Mouse (Mus musculus) cerebellum, adult 9-10 months (tissue): ENCODE data around the gene Cyp2t4.

Source experiments
- DNase-seq: peaks from one replicate; pipeline ENCODE4 v3.0.0; 2022

Cyp2t4 gene

GRCm38 (mm10) chr7:27153205-27153764 is at the start of gene Cyp2t4:
Cyp2t4 (plus strand) TSS chr7:27153714.
- peak; percentile 29 for DNase-seq

DNA sequence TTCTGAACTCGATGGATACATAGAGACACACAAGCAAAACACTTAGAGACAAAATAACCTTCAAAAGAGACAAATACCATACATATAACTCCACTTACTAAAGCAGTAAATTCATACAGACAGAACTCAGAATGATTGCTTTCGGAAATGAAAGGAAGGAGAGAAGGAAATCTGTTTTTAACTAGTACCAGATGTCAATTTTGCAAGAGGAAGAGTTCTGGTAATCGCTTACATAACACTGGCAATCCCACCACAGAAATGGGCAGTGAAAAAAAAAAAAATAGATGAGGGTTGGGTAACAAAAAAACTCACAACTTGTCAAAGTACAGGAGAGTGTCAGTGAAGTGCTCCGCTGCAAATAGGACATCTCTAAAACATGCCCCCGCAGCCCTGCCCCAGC is 48.6 kb upstream of the Cyp2t4 start:
- DNase-seq = no peak

- DNase-seq = no peak
Observed at GRCm38 (mm10) chr7:27110327-27110726, 43.2 kb upstream of the Cyp2t4 start.

DNA sequence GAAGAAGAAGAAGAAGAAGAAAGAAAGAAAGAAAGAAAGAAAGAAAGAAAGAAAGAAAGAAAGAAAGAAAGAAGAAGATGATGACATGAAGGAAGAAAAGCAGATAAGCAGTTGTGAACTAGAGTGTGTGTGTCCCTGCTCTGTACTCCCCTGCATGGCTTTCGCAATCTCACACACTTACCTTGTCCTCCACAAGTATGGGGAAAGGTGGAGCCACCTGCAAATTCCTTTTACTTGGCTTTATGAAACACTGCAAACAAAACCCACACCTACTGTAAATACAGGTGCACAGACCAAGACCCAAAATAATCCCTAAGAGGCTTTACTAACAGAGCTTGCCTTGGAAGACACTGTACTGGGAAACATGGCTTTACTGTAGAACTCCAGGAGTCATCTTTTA is 42.5 kb upstream of the Cyp2t4 start:
- no peak for DNase-seq

- no peak for DNase-seq
Observed at GRCm38 (mm10) chr7:27111987-27112386, 41.5 kb upstream of the Cyp2t4 start.

- DNase-seq = no peak
Observed at GRCm38 (mm10) chr7:27118033-27118511, 35.4 kb upstream of the Cyp2t4 start.

DNA sequence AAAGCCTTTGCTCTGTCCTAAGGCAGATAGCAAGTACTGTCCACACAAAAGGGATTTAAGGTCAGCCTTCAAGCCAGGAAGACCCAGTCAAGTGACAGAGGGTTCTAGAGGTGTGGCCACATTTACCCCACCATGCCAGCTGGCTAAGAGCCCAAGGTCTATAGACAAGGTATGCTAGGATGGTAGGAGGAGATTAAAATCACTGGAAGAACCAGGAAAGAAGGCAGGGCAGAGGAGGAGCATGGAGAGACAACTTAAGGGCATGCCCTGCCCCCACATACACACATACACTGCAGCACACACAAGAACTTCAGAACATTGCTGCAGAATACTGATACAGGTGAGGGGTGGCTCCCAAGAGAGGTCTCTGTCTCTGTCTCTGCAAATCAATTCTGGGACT is 33.8 kb upstream of the Cyp2t4 start, which contains the start of gene Cyp2f2:
Gene Cyp2f2, plus strand, starts transcription at position 234 of the 400 bp plus-strand sequence.
- DNase-seq = no peak

DNA sequence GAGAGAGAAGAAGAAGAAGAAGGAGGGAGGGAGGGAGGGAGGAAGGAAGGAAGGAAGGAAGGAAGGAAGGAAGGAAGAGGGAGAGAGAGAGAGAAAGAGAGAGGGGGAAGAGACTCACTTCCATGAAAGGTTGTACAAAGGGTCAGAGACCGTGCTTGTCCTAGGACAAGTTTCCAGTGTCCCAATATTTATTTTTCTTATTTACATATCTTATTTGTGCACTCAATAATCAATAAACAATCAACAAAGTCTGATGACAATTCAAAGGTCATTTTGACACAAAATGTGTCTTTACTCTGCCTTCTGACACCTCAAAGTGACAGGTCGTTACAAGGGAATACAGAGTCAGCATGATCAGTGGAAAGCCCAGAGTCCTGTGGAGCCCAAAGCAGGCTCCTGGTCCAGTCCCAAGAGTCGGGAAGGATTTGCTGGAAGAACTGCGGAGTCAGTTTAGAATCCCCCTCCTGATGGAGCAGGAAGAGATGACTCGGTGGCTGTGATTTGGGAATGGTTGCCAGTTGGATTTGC is 29.1 kb upstream of the Cyp2t4 start:
- DNase-seq = no peak

- no peak for DNase-seq
Observed at GRCm38 (mm10) chr7:27124969-27125368, 28.5 kb upstream of the Cyp2t4 start.

DNA sequence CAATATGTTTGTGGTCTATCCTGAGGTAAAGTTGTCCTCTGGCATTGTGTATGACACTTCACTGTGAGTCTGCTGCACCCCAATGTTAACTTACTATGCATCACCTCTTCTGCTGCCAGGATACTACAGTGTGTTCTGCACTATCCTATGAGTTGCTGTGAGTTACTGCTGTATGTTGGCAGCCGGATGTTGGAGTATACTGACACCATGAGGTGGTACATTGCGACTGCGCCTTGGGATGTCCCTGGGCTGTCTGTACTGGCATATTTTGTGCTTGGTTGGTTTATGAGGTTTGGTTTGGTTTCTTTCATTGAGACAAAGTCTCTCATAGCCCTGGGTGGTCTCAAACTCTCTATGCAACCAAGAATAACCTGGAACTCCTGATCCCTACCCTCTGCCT is 25.4 kb upstream of the Cyp2t4 start:
- DNase-seq = no peak

GRCm38 (mm10) chr7:27128946-27129345 is 24.6 kb upstream of the Cyp2t4 start:
- DNase-seq = no peak

- no peak for DNase-seq
Observed at GRCm38 (mm10) chr7:27129811-27130210, 23.7 kb upstream of the Cyp2t4 start.

- DNase-seq = no peak
Observed at GRCm38 (mm10) chr7:27130521-27131370, 22.8 kb upstream of the Cyp2t4 start.

DNA sequence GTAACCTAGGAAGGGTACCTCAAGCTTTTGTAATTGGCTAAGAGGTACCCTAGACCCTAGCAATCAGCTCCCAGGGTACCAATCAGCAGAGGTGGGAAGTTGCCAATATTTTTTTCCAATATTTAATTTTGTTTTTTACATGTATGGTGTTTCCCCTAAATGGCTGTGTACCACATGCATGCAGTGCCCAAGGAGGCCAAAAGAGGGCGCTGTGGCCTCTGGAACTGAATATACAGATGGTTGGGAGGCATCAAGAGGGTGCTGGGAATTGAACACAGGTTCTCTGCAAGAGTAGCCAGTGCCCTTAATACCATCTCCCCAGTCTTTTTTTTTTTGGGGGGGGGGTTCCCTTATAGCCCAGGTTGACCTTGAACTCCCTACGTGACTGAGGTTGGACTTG is 22.1 kb upstream of the Cyp2t4 start:
- DNase-seq = no peak

GRCm38 (mm10) chr7:27132588-27132987 is 20.9 kb upstream of the Cyp2t4 start:
- DNase-seq = peak; percentile 57

DNA sequence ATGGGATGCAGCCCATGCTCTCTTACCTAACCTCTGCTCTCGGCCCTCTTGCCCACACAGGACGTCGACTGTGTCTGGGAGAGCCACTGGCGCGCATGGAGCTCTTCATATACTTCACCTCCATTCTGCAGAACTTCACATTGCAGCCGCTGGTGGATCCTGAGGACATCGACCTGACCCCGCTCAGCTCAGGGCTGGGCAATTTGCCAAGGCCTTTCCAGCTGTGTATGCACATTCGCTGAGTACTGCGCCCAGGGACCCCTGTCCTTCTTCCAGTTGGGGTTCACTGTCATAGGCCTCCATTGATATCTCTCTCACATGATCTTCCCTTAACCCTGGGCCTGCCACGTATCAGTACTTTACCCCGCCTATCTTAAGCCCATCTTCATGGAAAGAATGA is 20.4 kb upstream of the Cyp2t4 start:
- DNase-seq = no peak

DNA sequence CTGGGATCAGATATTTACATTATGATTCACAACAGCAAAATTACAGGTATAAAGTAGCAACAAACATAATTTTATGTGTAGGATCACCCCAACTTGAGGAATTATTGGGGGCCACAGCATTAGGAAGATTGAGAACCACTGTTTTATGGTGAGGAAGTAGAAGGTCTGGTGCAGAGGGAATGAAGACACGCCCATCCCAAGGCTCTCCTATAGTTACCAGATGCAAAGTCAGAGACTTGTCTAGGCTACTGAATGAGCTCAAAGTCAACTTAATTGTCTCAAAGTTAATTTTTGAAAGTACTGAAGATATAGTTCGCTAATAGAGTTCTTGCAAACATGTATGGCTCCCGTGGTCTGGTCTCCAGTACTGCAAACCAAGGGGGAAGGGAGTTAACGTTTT is 19.8 kb upstream of the Cyp2t4 start:
- no peak for DNase-seq

DNA sequence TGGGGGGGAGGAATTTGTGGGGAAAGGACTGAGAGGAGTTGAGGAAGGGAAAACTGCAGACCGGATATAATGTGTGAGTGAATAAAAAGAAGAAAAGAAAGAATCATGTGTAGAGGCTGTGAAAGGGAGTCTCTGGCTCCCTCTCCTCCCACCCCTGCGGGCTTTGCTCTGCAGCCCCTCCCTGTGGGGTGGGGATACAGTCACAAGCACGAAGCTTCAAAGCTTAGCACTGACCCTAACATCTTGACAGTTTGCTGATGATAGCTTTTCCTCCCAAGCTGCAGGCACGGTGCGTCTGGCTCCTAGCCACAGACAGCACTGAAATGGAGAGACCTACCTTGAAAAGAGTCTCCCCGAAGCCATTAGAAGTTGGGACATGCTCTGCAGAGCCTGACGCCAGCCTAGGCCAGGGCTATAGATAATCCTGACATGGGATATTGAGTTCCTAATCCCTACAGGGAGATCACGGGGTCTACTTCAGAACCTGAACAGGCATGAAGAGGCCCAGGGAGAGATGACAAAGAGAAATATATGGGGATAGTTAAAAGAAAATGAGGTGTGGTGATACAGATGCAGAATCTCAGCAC is 17.0 kb upstream of the Cyp2t4 start:
- no peak for DNase-seq

DNA sequence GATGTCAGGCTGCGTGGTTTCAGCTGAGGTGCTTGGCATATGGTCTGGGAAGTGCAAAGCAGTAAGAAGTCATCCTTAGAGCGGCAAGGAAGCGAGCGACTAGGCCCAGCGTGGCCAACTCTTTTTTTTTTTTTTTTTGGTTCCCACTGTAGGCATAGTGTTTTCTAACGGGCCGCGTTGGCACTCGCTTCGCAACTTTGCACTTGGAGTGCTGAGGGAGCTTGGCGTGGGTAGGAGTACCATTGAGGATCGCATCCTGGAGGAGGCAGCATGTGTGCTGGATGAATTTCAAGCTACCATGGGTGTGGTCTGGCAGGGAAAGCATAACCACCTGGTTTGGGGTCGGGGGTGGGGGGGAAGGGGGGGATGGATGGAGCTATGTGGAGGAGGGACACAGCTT is 2.5 kb downstream of the Cyp2t4 start:
- no peak for DNase-seq

DNA sequence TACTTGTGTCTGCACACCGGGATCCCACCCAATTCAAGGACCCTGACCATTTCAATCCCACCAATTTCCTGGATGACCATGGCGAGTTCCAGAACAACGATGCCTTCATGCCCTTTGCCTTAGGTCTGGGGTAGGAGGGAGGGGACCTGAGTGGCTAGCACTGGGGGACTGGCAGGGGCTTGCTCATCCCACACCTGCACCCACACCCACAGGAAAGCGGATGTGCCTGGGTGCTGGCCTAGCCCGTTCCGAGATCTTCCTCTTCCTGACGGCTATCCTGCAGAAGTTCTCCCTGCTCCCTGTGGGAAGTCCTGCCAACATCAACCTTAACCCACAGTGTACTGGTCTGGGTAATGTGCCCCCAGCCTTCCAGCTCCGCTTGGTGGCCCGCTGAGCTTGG is 4.7 kb downstream of the Cyp2t4 start:
- peak; percentile 33 for DNase-seq

GRCm38 (mm10) chr7:27159256-27159655 is 5.7 kb downstream of the Cyp2t4 start:
- peak; percentile 36 for DNase-seq

DNA sequence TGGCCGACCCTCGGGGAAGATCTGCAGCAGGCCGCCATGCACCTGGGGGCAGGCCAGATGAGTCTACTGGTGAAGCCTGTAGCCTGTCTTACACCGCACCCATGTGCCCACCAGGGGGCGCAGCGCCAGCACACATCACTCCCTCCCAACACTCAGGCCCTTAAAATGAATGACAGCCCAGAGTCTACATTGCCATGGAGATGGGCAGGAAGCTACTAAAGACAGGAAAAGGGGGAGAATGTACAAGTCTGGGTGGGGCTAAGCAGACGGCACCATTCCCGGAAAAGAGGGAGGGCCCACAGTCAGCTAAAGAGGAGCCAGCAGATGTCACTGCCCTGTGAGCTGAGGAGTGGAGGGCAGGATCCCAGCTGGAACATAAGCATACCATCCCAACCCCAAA is 6.4 kb downstream of the Cyp2t4 start:
- peak; percentile 90 for DNase-seq

- peak; percentile 19 for DNase-seq
Observed at GRCm38 (mm10) chr7:27160921-27161320, 7.4 kb downstream of the Cyp2t4 start.

GRCm38 (mm10) chr7:27161744-27162143 is 8.2 kb downstream of the Cyp2t4 start:
- no peak for DNase-seq
